9 mouse cellular contexts compared by ENCODE assay signal in the genomic region with DNA sequence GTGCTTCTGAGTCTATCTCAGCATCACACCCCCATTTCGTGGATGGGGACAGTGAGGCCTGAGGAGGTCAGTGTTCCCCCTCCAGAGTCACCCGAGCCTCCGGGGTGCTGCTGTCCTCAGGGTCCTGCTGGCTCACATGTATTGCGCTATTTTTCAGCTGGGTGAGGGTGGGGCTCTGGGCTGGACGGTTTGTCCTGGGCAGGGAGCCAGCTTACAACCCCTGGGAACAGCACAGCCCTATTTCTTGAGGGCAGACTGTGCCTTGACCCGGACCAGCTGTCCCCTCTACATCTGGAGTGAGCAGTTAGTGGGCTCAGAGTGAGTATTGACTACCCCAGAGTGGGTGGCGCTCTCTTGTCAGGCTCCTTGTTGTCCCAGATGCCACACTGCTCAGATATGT. TPM values are rescaled to one million over a fixed set of nuclear protein-coding genes. Genes with fewer than 3 reads are reported as not detected.
DNase-seq lines count a peak whose midpoint lies in the region; ATAC-seq and TF ChIP-seq lines count a peak whose summit lies in the region.
"Had no signal": no experiment of that assay in that cellular context is flagged by ENCODE, and none has a peak within 500 bp of the region (broad histone marks: within the 10 kb centered on the region; RNA-seq: fewer than 3 reads in every experiment).

No protein-coding gene starts in this region.

- no peaks in the 10 kb centered on the region for H3K9me3 ChIP-seq in heart, embryonic 12.5 days (replicated peaks)
- H3K9me3 ChIP-seq in hindbrain, embryonic 10.5 days, result no peaks in the 10 kb centered on the region

- no peak overlapping the region for H3K9ac ChIP-seq in heart, adult 2 months (ENCODE audit: low read depth, low read length)
- H3K9ac ChIP-seq in heart, embryonic 12.5 days, result no peak overlapping the region

- no peaks in the 10 kb centered on the region for H3K79me2 ChIP-seq in heart, adult 2 months (replicated peaks; ENCODE audit: control insufficient read depth, insufficient read depth, low read length)

- no peak for TF ChIP-seq CTCF in heart, adult 2 months (IDR thresholded peaks at IDR 0.05)

- H3K4me1 ChIP-seq in heart, adult 2 months (ENCODE audit: control insufficient read depth, insufficient read depth, low read length), result peaks cover 8% of the 10 kb centered on the region
- peaks cover 8% of the 10 kb centered on the region; the same call in 1 of the 2 replicates for H3K4me1 ChIP-seq in heart, embryonic 12.5 days (replicated peaks)
- H3K4me1 ChIP-seq in hindbrain, embryonic 10.5 days (replicated peaks), result peaks cover 44% of the 10 kb centered on the region

- H3K4me2 ChIP-seq in heart, embryonic 12.5 days, result no peak overlapping the region

- 26% methylated on average over 7 of the region's 7 CpGs for WGBS in heart, adult 2 months
- WGBS in heart, embryonic 12.5 days, result 58% methylated on average over 7 of the region's 7 CpGs
- 76% methylated on average over 7 of the region's 7 CpGs for WGBS in hindbrain, embryonic 10.5 days

- no peaks in the 10 kb centered on the region for H3K36me3 ChIP-seq in heart, adult 2 months (ENCODE audit: control insufficient read depth, insufficient read depth, low read length)
- no peaks in the 10 kb centered on the region for H3K36me3 ChIP-seq in heart, embryonic 12.5 days
- no peaks in the 10 kb centered on the region for H3K36me3 ChIP-seq in hindbrain, embryonic 10.5 days

- no peak for ATAC-seq in heart, embryonic 12.5 days (ENCODE audit: insufficient number of reproducible peaks, low FRiP score)
- ATAC-seq: activated CD4-positive, CD25-positive, alpha-beta regulatory T cell, adult 4 months had no signal

- peak overlapping the region; percentile 43 for H3K27ac ChIP-seq in heart, adult 2 months
- H3K27ac ChIP-seq in heart, embryonic 12.5 days (ENCODE audit: poor library complexity, severe bottlenecking), result no peak overlapping the region
- H3K27ac ChIP-seq in hindbrain, embryonic 10.5 days, result no peak overlapping the region

- no peak for TF ChIP-seq POLR2A in heart, adult 2 months (IDR thresholded peaks at IDR 0.05; ENCODE audit: insufficient read depth, low read depth, low read length)

- DNase-seq in heart, adult 2 months, result peak; percentile 81 to 82
- peak; percentile 77 for DNase-seq in adrenal gland, postnatal 14 days
- peak; percentile 80 for DNase-seq in heart, postnatal 25 days (ENCODE audit: low spot score)
- peak; percentile 82 for DNase-seq in lung, postnatal 36 days
- no peak for DNase-seq in cerebellum, postnatal 10 days
- no peak for DNase-seq in hindbrain, embryonic 10.5 days (ENCODE audit: low spot score)
- no peak for DNase-seq in layer of hippocampus, adult 8-10 months (ENCODE audit: low spot score in 2 of 2)

- no peak overlapping the region for H3K4me3 ChIP-seq in heart, adult 2 months
- no peak overlapping the region for H3K4me3 ChIP-seq in heart, embryonic 12.5 days
- no peak overlapping the region for H3K4me3 ChIP-seq in hindbrain, embryonic 10.5 days

- peak; percentile 75 for TF ChIP-seq EP300 in heart, adult 2 months (IDR thresholded peaks at IDR 0.05; ENCODE audit: insufficient read depth, low read depth, low read length)

- H3K27me3 ChIP-seq in heart, adult 2 months (ENCODE audit: control insufficient read depth, insufficient read depth, low read length), result no peaks in the 10 kb centered on the region
- H3K27me3 ChIP-seq in heart, embryonic 12.5 days (replicated peaks), result 0 out of 2 replicates have a peak, but pooled peaks cover 10% of the 10 kb centered on the region
- peaks cover 3% of the 10 kb centered on the region; the same call in 1 of the 2 replicates for H3K27me3 ChIP-seq in hindbrain, embryonic 10.5 days (ENCODE audit: insufficient read depth, poor library complexity, severe bottlenecking)

- intact Hi-C loops in heart, adult 2 months (cut with DNase I), result no loop called here
- intact Hi-C loops in heart, postnatal 25 days (cut with DNase I), result no loop called here

RNA-seq across cellular contexts. Expression of a gene that starts 37.9 kb away (rescaled TPM):
- 1 to 10 TPM; 4.6 to 6.7 TPM for total RNA-seq in heart, adult 2 months (2021)
- polyA plus RNA-seq in heart, adult 2 months (2012; rRNA removed), result 6.6 and 9.7 TPM in 2 replicates
- 1.1 and 1.5 TPM in 2 replicates for polyA plus RNA-seq in heart, embryonic 12.5 days (2016; fragmentation: Nextera tagmentation; extraction: Ambion mirVana)
- 2.0 and 2.4 TPM in 2 replicates for total RNA-seq in adrenal gland, postnatal 14 days (2021)
- 1 to 10 TPM; 6.3 to 8.0 TPM for total RNA-seq in heart, postnatal 25 days (2021)
- 3.7 and 4.9 TPM in 2 replicates for polyA plus RNA-seq in hindbrain, embryonic 10.5 days (2016; fragmentation: Nextera tagmentation; extraction: Ambion mirVana)
- total RNA-seq in layer of hippocampus, adult 8-10 months (2022), result 1 to 10 TPM; 3.3 to 5.3 (median 4.5) TPM
- polyA plus RNA-seq: activated CD4-positive, CD25-positive, alpha-beta regulatory T cell, adult 4 months had no signal

RNA-seq across cellular contexts. Expression of a gene that starts 44.9 kb away (rescaled TPM):
- 100 to 1,000 TPM; 270 to 286 TPM for total RNA-seq in heart, adult 2 months (2021)
- 155 and 205 TPM in 2 replicates for polyA plus RNA-seq in heart, adult 2 months (2012; rRNA removed)
- 227 and 231 TPM in 2 replicates for polyA plus RNA-seq in heart, embryonic 12.5 days (2016; fragmentation: Nextera tagmentation; extraction: Ambion mirVana)
- 69.0 and 75.1 TPM in 2 replicates for total RNA-seq in adrenal gland, postnatal 14 days (2021)
- 100 to 1,000 TPM; 238 to 253 TPM for total RNA-seq in heart, postnatal 25 days (2021)
- 7.5 and 10.2 TPM in 2 replicates for polyA plus RNA-seq in hindbrain, embryonic 10.5 days (2016; fragmentation: Nextera tagmentation; extraction: Ambion mirVana)
- total RNA-seq in layer of hippocampus, adult 8-10 months (2022), result 10 to 100 TPM in 3 of 4 experiments, 1 to 10 TPM in 1; 9.1 to 14.2 (median 12.7) TPM

Comparison
In these comparisons a context has a peak if more than half of its experiments do, and no peak if none do; other contexts are left out.
1. DNase-seq: peak in heart, adult 2 months (2 of 2), adrenal gland, postnatal 14 days (single experiment), heart, postnatal 25 days (single experiment) and lung, postnatal 36 days (single experiment); none in cerebellum, postnatal 10 days (0 of 2), hindbrain, embryonic 10.5 days (single experiment) and layer of hippocampus, adult 8-10 months (0 of 2).